Mouse (Mus musculus) intestine, postnatal 0 days (tissue): ENCODE results near the gene Pfdn4. TPM values are rescaled to one million over a fixed set of nuclear protein-coding genes. Genes with fewer than 3 reads are reported as not detected.

Experiments
- ATAC-seq: fragments of 200-750 bp; cut with Nextera tagmentation; 2 replicates; pipeline ENCODE4 v1.8.0; 2017; ENCODE audit warnings: mild to moderate bottlenecking, moderate TSS enrichment, moderate library complexity
- H3K27ac ChIP-seq: fragments of 300-500 bp; sonication (generic); 2 replicates; pipeline ENCODE4 v1.5.1; 2014; ENCODE audit warnings: mild to moderate bottlenecking, low read depth, low read length, moderate library complexity
- H3K27me3 ChIP-seq: fragments of 300-500 bp; sonication (generic); replicated peaks from 2 replicates; pipeline ENCODE4 v1.6.1; 2014; ENCODE audit warnings: low read length, mixed read lengths; ENCODE audit not compliant: control insufficient read depth, insufficient read depth
- H3K36me3 ChIP-seq: fragments of 300-500 bp; sonication (generic); 2 replicates; pipeline ENCODE4 v1.6.1; 2014; ENCODE audit warnings: mild to moderate bottlenecking, moderate library complexity; ENCODE audit not compliant: control insufficient read depth, insufficient read depth
- H3K4me1 ChIP-seq: fragments of 300-500 bp; sonication (generic); replicated peaks from 2 replicates; pipeline ENCODE4 v1.6.1; 2014; ENCODE audit warnings: antibody characterized with exemption, low read length, mixed read lengths; ENCODE audit not compliant: control insufficient read depth, insufficient read depth
- H3K4me2 ChIP-seq: fragments of 300-500 bp; sonication (generic); replicated peaks from 2 replicates; pipeline ENCODE4 v1.6.1; 2014; ENCODE audit warnings: low read depth, mild to moderate bottlenecking, moderate library complexity
- H3K4me3 ChIP-seq: fragments of 300-500 bp; sonication (generic); 2 replicates; pipeline ENCODE4 v1.5.1; 2014; ENCODE audit warnings: low read depth, low read length
- H3K9ac ChIP-seq: fragments of 300-500 bp; sonication (generic); 2 replicates; pipeline ENCODE4 v1.6.1; 2014; ENCODE audit warnings: mild to moderate bottlenecking, low read depth, low read length
- H3K9me3 ChIP-seq: fragments of 300-500 bp; sonication (generic); 2 replicates; pipeline ENCODE4 v1.6.1; 2016; ENCODE audit warnings: mixed run types; ENCODE audit not compliant: control insufficient read depth
- CTCF ChIP-seq: sonication (generic); IDR thresholded peaks from 2 replicates; pipeline ENCODE4 v1.5.1; 2016; ENCODE audit warnings: low read depth, mild to moderate bottlenecking, control low read depth, antibody characterized with exemption, moderate library complexity
- WGBS: fragments of 180-500 bp; shearing (Covaris S2); extraction: QIAGEN DNeasy Blood & Tissue Kit; methylation state at CpG from one replicate; pipeline ENCODE4 v1.1.7; 2014; 5-methylcytosine and 5-hydroxymethylcytosine counted together
- polyA plus RNA-seq: library from polyadenylated mRNA; unstranded; fragments of >200 nt; fragmentation: Nextera tagmentation; extraction: Ambion mirVana; gene quantifications from 2 replicates; pipeline ENCODE4 v1.2.1, GENCODE M21; 2015

Gene Pfdn4
- polyA plus RNA-seq, 1 experiment from 2014 or later, result 54.6 TPM

DNA sequence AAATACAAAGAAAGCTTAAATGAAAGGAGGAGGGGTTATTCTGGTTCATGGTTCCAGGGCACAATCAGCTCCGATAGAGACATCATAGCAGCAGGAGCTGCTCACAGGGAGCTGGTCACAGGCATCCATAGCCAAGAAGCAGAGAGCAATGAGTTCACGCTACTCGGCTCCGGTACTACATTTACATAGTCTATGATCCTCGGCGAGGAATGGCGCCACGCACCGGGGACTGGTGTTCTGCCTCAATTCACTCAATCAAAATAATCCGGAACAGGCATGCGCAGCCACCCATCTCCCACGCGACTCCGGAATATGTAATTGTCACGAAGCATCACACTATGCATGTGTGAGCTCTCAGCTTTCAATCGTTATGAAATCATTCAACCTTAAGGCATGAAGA is 31.8 kb downstream of the Pfdn4 start:
- Histone ChIP-seq H3K27me3 (no peaks in the 10 kb centered on the region), H3K4me1 (no peaks in the 10 kb centered on the region), H3K36me3 (no peaks in the 10 kb centered on the region), H3K9me3 (no peaks in the 10 kb centered on the region), H3K9ac (no peak overlapping the region), H3K4me2 (no peak overlapping the region), H3K4me3 (no peak overlapping the region), H3K27ac (no peak overlapping the region)
- 94% methylated on average over 16 of the region's 16 CpGs for WGBS
- no peak for ATAC-seq
- no peak for TF ChIP-seq CTCF

DNA sequence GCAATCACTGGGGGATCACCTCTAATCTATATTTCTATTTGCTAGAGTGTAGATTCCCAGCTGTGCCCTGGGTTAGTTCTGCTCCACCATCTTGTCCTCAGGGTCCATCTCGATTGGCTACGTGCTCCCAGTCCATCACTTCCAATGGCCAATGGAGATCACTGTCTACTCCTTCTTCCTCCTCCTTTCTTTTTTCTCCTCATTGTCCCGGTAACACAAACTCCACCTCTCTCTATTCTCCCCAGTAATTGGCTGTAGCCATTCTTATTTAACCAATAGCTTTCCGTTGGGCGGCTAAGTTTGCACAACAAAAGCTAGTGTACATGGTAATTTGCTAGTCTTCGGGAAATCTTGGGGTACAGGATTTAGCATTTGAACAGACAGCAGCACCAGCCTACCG is 33.5 kb downstream of the Pfdn4 start:
- Histone ChIP-seq H3K27ac (no peak overlapping the region), H3K9me3 (no peaks in the 10 kb centered on the region), H3K36me3 (no peaks in the 10 kb centered on the region), H3K4me3 (no peak overlapping the region), H3K9ac (no peak overlapping the region), H3K27me3 (no peaks in the 10 kb centered on the region), H3K4me1 (no peaks in the 10 kb centered on the region), H3K4me2 (no peak overlapping the region)
- ATAC-seq, result no peak
- 89% methylated on average over 7 of the region's 7 CpGs for WGBS
- no peak for TF ChIP-seq CTCF

DNA sequence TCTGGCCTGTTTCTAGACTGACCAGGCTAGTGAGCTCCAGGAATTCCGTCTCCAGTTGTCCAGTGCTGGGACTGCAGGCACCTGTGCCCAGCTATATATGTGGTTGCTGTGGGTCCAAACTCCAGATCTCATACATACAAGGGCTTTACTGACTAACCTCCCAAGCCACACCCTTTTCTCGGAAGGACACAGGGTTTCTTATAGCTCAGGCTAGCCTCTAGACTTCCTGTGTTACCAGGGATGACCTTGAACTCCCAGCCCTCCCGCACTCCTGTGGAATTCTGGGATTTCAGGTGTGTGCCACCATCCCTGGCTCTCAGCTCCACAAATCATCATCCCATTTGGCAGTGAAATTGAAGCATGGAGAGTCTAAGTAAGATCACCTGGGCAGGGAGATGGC is 34.0 kb downstream of the Pfdn4 start:
- Histone ChIP-seq H3K4me3 (no peak overlapping the region), H3K9me3 (no peaks in the 10 kb centered on the region), H3K4me2 (no peak overlapping the region), H3K27me3 (no peaks in the 10 kb centered on the region), H3K4me1 (no peaks in the 10 kb centered on the region), H3K9ac (no peak overlapping the region), H3K27ac (no peak overlapping the region), H3K36me3 (no peaks in the 10 kb centered on the region)
- TF ChIP-seq CTCF, result no peak
- 80% methylated on average over 3 of the region's 3 CpGs for WGBS
- ATAC-seq, result no peak

DNA sequence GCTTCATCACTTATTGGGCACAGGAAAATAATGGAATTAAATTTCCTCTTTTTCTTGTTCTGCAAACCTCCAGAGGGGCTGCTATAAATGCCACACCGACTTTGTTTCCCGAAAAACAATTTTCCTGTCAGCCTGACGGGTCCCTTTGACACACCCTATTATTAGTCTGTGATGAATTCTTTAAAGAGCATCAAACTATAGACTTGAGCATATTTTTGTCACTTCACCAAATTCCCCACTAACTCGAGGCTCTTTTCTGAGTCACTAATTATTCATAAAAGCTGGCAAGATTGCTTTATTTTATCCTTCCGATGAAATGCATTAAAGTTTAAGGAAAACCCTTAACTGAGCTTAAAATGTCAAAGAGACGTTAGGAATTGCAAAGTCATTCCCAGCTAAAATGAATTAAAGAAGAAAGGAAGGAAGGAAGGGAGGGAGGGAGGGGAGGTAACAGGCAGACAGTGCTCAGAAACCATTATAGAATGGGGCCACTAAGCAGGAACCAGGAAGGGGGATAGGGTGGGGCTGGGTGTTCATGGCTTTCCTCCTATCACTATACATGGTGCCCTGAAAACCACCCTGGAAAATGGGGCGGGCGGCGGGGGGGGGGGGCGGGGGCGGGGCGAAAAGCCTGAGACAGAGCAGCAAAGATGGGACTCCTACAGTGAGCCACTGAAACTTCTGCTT is 38.0 kb downstream of the Pfdn4 start:
- H3K4me2 ChIP-seq, result no peak overlapping the region
- no peak overlapping the region for H3K9ac ChIP-seq
- H3K27me3 ChIP-seq, result no peaks in the 10 kb centered on the region
- ATAC-seq, result no peak
- H3K4me1 ChIP-seq, result no peaks in the 10 kb centered on the region
- 58% methylated on average over 12 of the region's 12 CpGs for WGBS
- H3K4me3 ChIP-seq, result no peak overlapping the region
- no peak overlapping the region for H3K27ac ChIP-seq
- TF ChIP-seq CTCF, result no peak
- H3K36me3 ChIP-seq, result no peaks in the 10 kb centered on the region
- H3K9me3 ChIP-seq, result no peaks in the 10 kb centered on the region

DNA sequence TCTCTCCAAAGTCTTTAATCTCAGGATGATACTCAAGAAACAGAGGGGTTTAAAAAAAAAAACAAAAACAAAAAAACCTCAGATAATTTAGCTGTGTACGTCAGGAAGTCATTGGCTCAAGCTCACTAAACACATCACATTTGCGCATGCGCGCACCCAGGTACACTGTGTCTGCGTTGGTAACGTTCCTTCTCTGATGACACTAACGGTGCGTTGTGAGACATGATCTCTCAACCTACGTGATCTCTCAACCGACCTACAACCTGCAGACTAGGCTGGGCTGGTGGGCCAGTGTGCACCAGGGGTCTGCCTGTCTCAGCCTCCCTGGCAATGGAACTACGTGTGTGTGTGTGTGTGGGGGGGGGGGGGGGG is 38.6 kb downstream of the Pfdn4 start:
- no peak overlapping the region for H3K4me2 ChIP-seq
- 95% methylated on average over 11 of the region's 11 CpGs for WGBS
- H3K9ac ChIP-seq, result no peak overlapping the region
- TF ChIP-seq CTCF, result no peak
- H3K36me3 ChIP-seq, result no peaks in the 10 kb centered on the region
- H3K27me3 ChIP-seq, result no peaks in the 10 kb centered on the region
- no peak overlapping the region for H3K27ac ChIP-seq
- H3K9me3 ChIP-seq, result no peaks in the 10 kb centered on the region
- H3K4me1 ChIP-seq, result no peaks in the 10 kb centered on the region
- no peak overlapping the region for H3K4me3 ChIP-seq
- ATAC-seq, result no peak

DNA sequence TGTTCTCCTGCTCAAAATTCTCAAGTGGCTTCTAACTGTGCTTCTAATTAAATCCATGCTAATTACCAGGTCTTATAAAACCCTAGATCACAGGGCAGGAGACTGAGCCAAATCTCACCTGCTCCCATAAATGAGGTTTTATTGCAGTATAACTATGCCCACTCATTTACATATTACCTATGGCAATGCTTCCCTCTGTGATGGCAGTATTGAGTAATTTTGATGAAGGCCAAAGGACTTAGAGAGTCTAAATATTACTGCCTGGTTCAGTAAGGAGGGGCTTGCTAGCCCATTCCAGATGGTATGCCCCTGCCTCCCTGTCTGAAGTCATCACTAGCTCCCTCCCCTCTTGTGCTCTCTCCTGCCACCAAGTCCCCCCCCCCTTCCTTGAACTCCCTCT is 39.6 kb downstream of the Pfdn4 start:
- H3K27me3 ChIP-seq, result no peaks in the 10 kb centered on the region
- no peaks in the 10 kb centered on the region for H3K4me1 ChIP-seq
- ATAC-seq, result no peak
- H3K36me3 ChIP-seq, result no peaks in the 10 kb centered on the region
- H3K4me2 ChIP-seq, result no peak overlapping the region
- H3K27ac ChIP-seq, result no peak overlapping the region
- H3K9ac ChIP-seq, result no peak overlapping the region
- no peak for TF ChIP-seq CTCF
- H3K9me3 ChIP-seq, result no peaks in the 10 kb centered on the region
- no peak overlapping the region for H3K4me3 ChIP-seq

DNA sequence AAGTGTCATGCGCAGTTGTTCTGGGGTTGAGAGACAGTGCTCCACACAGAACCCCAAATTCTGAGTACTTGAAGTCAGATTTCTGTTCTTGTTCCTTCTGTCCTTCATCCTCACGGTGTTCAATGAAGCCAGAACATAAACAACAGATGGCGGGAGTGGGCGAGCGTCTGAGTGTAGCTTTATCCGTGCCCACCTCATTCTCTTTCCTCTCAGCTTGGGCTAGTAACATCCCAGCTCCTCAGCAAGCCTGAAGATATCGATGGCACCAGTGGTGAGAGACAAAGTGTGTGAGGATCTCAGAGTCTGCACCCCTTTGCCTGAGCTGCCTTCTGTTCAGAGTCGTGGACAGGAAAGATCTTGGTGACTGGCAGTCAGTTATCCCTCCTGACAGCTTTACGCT is 43.0 kb downstream of the Pfdn4 start:
- no peaks in the 10 kb centered on the region for H3K36me3 ChIP-seq
- no peak for TF ChIP-seq CTCF
- no peak overlapping the region for H3K4me3 ChIP-seq
- no peak for ATAC-seq
- no peaks in the 10 kb centered on the region for H3K27me3 ChIP-seq
- H3K9ac ChIP-seq, result no peak overlapping the region
- H3K4me1 ChIP-seq, result no peaks in the 10 kb centered on the region
- H3K4me2 ChIP-seq, result no peak overlapping the region
- 77% methylated on average over 9 of the region's 9 CpGs for WGBS
- no peaks in the 10 kb centered on the region for H3K9me3 ChIP-seq
- H3K27ac ChIP-seq, result no peak overlapping the region
